Mouse (Mus musculus) hindbrain, embryonic 11.5 days (tissue): ENCODE data around the gene Dnajc13. TPM values are rescaled to one million over a fixed set of nuclear protein-coding genes. Genes with fewer than 3 reads are reported as not detected.

Experiments
- ATAC-seq: fragments of 200-750 bp; cut with Nextera tagmentation; 2 replicates; pipeline ENCODE4 v1.8.0; 2017; ENCODE audit warnings: mild to moderate bottlenecking, moderate TSS enrichment, moderate library complexity; ENCODE audit not compliant: low FRiP score
- DNase-seq: peaks from one replicate; pipeline ENCODE4 v3.0.0-alpha.2; 2015; ENCODE audit warnings: low spot score
- H3K27ac ChIP-seq: fragments of 300-500 bp; sonication (generic); 2 replicates; pipeline ENCODE4 v1.5.1; 2014; ENCODE audit warnings: mild to moderate bottlenecking, low read depth, low read length
- H3K27me3 ChIP-seq: fragments of 300-500 bp; sonication (generic); 2 replicates; pipeline ENCODE4 v1.6.1; 2014; ENCODE audit warnings: mild to moderate bottlenecking, low read length, moderate library complexity, mixed read lengths; ENCODE audit not compliant: control insufficient read depth, insufficient read depth
- H3K36me3 ChIP-seq: fragments of 300-500 bp; sonication (generic); 2 replicates; pipeline ENCODE4 v1.6.1; 2014; ENCODE audit warnings: mild to moderate bottlenecking, low read length, moderate library complexity, mixed read lengths; ENCODE audit not compliant: control insufficient read depth, insufficient read depth
- H3K4me1 ChIP-seq: fragments of 300-500 bp; sonication (generic); replicated peaks from 2 replicates; pipeline ENCODE4 v1.6.1; 2014; ENCODE audit warnings: low read length, mixed read lengths; ENCODE audit not compliant: control insufficient read depth, insufficient read depth
- H3K4me2 ChIP-seq: fragments of 300-500 bp; sonication (generic); replicated peaks from 2 replicates; pipeline ENCODE4 v1.6.1; 2014; ENCODE audit warnings: mild to moderate bottlenecking, low read depth, low read length
- H3K4me3 ChIP-seq: fragments of 300-500 bp; sonication (generic); 2 replicates; pipeline ENCODE4 v1.5.1; 2014; ENCODE audit warnings: low read depth, low read length
- H3K9ac ChIP-seq: fragments of 300-500 bp; sonication (generic); 2 replicates; pipeline ENCODE4 v1.6.1; 2014; ENCODE audit warnings: low read depth, low read length
- H3K9me3 ChIP-seq: fragments of 300-500 bp; sonication (generic); 2 replicates; pipeline ENCODE4 v1.6.1; 2016; ENCODE audit warnings: low read length; ENCODE audit not compliant: control insufficient read depth
- WGBS: fragments of 180-500 bp; shearing (Covaris S2); extraction: QIAGEN DNeasy Blood & Tissue Kit; methylation state at CpG from one replicate; pipeline ENCODE4 v1.1.7; 2014; 5-methylcytosine and 5-hydroxymethylcytosine counted together
- polyA plus RNA-seq: library from polyadenylated mRNA; unstranded; fragments of >200 nt; fragmentation: Nextera tagmentation; extraction: Ambion mirVana; gene quantifications from 2 replicates; pipeline ENCODE4 v1.2.1, GENCODE M21; 2014

Dnajc13 gene
- polyA plus RNA-seq, 1 experiment from 2014 or later, result 31.5 TPM

GRCm38 (mm10) chr9:104247307-104247987 is 15.3 kb downstream of the Dnajc13 start:
- Histone ChIP-seq H3K9me3 (no peaks in the 10 kb centered on the region), H3K27ac (no peak overlapping the region), H3K27me3 (no peaks in the 10 kb centered on the region), H3K4me2 (no peak overlapping the region), H3K9ac (no peak overlapping the region), H3K36me3 (no peaks in the 10 kb centered on the region), H3K4me3 (no peak overlapping the region), H3K4me1 (no peaks in the 10 kb centered on the region)
- ATAC-seq (no peak), DNase-seq (no peak)
- 84% methylated on average over 6 of the region's 6 CpGs for WGBS

- Histone ChIP-seq H3K4me1 (no peaks in the 10 kb centered on the region), H3K27me3 (no peaks in the 10 kb centered on the region), H3K9me3 (no peaks in the 10 kb centered on the region), H3K4me2 (no peak overlapping the region), H3K27ac (no peak overlapping the region), H3K36me3 (no peaks in the 10 kb centered on the region), H3K9ac (no peak overlapping the region), H3K4me3 (no peak overlapping the region)
- WGBS, result 91% methylated on average over 9 of the region's 9 CpGs
- ATAC-seq, result no peak
- DNase-seq, result no peak
Measured at GRCm38 (mm10) chr9:104243799-104244466, 18.8 kb downstream of the Dnajc13 start.

GRCm38 (mm10) chr9:104240146-104240545 is 22.6 kb downstream of the Dnajc13 start:
- H3K9me3 ChIP-seq, result no peaks in the 10 kb centered on the region
- no peak overlapping the region for H3K4me3 ChIP-seq
- no peak overlapping the region for H3K4me2 ChIP-seq
- H3K9ac ChIP-seq, result no peak overlapping the region
- DNase-seq (no peak), ATAC-seq (no peak)
- no peaks in the 10 kb centered on the region for H3K4me1 ChIP-seq
- H3K27ac ChIP-seq, result no peak overlapping the region
- no peaks in the 10 kb centered on the region for H3K36me3 ChIP-seq
- WGBS, result 93% methylated on average over 7 of the region's 7 CpGs
- H3K27me3 ChIP-seq, result no peaks in the 10 kb centered on the region

- Histone ChIP-seq H3K4me3 (no peak overlapping the region), H3K9me3 (no peaks in the 10 kb centered on the region), H3K4me1 (no peaks in the 10 kb centered on the region), H3K9ac (no peak overlapping the region), H3K4me2 (no peak overlapping the region), H3K27ac (no peak overlapping the region), H3K27me3 (no peaks in the 10 kb centered on the region), H3K36me3 (no peaks in the 10 kb centered on the region)
- 92% methylated on average over 8 of the region's 8 CpGs for WGBS
- ATAC-seq, result no peak
- DNase-seq, result no peak
Measured at GRCm38 (mm10) chr9:104239076-104239475, 23.7 kb downstream of the Dnajc13 start.

- no peak for DNase-seq
- no peaks in the 10 kb centered on the region for H3K9me3 ChIP-seq
- no peaks in the 10 kb centered on the region for H3K36me3 ChIP-seq
- H3K4me1 ChIP-seq, result no peaks in the 10 kb centered on the region
- H3K4me2 ChIP-seq, result no peak overlapping the region
- WGBS, result 95% methylated on average over 11 of the region's 11 CpGs
- no peak overlapping the region for H3K27ac ChIP-seq
- ATAC-seq, result no peak
- no peaks in the 10 kb centered on the region for H3K27me3 ChIP-seq
- H3K4me3 ChIP-seq, result no peak overlapping the region
- H3K9ac ChIP-seq, result no peak overlapping the region
Measured at GRCm38 (mm10) chr9:104236256-104236930, 26.3 kb downstream of the Dnajc13 start.

- no peaks in the 10 kb centered on the region for H3K4me1 ChIP-seq
- no peak overlapping the region for H3K4me3 ChIP-seq
- 90% methylated on average over 5 of the region's 5 CpGs for WGBS
- no peaks in the 10 kb centered on the region for H3K9me3 ChIP-seq
- no peak for DNase-seq
- H3K36me3 ChIP-seq, result no peaks in the 10 kb centered on the region
- H3K27ac ChIP-seq, result no peak overlapping the region
- no peak overlapping the region for H3K9ac ChIP-seq
- H3K27me3 ChIP-seq, result no peaks in the 10 kb centered on the region
- ATAC-seq, result no peak
- no peak overlapping the region for H3K4me2 ChIP-seq
Measured at GRCm38 (mm10) chr9:104235751-104236150, 27.0 kb downstream of the Dnajc13 start.

- WGBS, result 87% methylated on average over 1 of the region's 1 CpGs
- ATAC-seq, result no peak
Measured at GRCm38 (mm10) chr9:104233815-104234214, 28.9 kb downstream of the Dnajc13 start.

GRCm38 (mm10) chr9:104233060-104233459 is 29.7 kb downstream of the Dnajc13 start:
- ATAC-seq (no peak), DNase-seq (no peak)
- H3K36me3 ChIP-seq, result 0 out of 2 replicates have a peak, but pooled peaks cover 3% of the 10 kb centered on the region

More at GRCm38 (mm10) chr9:104233815-104234214, 28.9 kb downstream of the Dnajc13 start:
- H3K27me3 ChIP-seq, result no peaks in the 10 kb centered on the region
- no peaks in the 10 kb centered on the region for H3K9me3 ChIP-seq
- no peaks in the 10 kb centered on the region for H3K4me1 ChIP-seq
- H3K27ac ChIP-seq, result no peak overlapping the region
- H3K4me3 ChIP-seq, result no peak overlapping the region
- no peak overlapping the region for H3K4me2 ChIP-seq
- H3K9ac ChIP-seq, result no peak overlapping the region
- no peak for DNase-seq
- H3K36me3 ChIP-seq, result 0 out of 2 replicates have a peak, but pooled peaks cover 2% of the 10 kb centered on the region

More at GRCm38 (mm10) chr9:104233060-104233459, 29.7 kb downstream of the Dnajc13 start:
- no peak overlapping the region for H3K4me2 ChIP-seq
- WGBS, result 91% methylated on average over 5 of the region's 5 CpGs
- no peak overlapping the region for H3K9ac ChIP-seq
- H3K4me3 ChIP-seq, result no peak overlapping the region
- no peaks in the 10 kb centered on the region for H3K4me1 ChIP-seq
- no peaks in the 10 kb centered on the region for H3K9me3 ChIP-seq
- H3K27me3 ChIP-seq, result no peaks in the 10 kb centered on the region
- H3K27ac ChIP-seq, result no peak overlapping the region
